Comparison of ENCODE assay signal across 8 mouse cellular contexts in the genomic region with DNA sequence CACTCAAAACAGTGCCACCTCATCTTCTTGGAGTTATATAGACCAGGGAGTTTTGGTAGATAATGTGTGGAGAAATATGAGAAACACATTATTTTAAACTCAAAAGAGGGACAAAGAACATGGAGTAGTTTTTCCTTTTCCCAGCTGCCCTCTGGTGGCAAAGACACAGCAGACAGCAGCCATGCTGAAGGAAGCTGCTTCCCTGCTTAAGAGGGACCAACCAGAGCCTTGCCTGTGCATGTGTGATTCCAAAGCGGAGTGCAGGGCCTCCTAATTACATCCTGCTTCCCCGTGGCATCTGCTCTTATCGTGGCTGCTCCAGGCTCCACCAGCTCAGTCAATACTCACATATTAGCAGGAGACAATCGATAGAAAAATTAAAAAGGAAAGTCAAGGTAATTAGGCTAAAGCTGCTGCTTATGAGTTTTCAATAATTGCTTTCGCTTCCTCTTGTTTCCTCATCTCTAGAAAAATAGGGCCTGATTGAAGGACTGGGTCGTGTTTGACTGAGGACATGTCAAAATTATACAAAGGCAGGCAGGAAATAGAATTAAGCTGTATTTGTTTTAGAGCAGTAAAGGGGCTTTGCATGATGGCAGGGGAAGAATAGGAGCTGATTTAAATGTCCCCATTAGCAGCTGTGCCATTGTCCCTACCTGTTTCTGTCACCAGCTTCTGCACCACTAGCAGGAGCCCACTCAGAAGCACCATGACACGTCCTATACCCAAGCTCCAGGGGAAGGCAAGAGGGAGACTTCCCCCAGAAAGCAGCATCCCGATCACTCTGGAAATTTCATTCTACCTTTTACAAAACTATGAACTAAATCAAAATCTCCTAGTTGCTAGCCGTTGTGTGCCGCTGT.
DNase-seq lines count a peak whose midpoint lies in the region; ATAC-seq and TF ChIP-seq lines count a peak whose summit lies in the region.

No protein-coding gene starts in this region.

- no peak overlapping the region for H3K27ac ChIP-seq in hindbrain, postnatal 0 days
- no peak overlapping the region for H3K27ac ChIP-seq in limb, embryonic 14.5 days (replicated peaks; ENCODE audit: low read depth, low read length)

- no peak overlapping the region for H3K9ac ChIP-seq in hindbrain, postnatal 0 days (replicated peaks; ENCODE audit: low read length)
- H3K9ac ChIP-seq in limb, embryonic 14.5 days (ENCODE audit: low read depth, low read length, severe bottlenecking) = no peak overlapping the region

- 44% methylated on average over 10 of the region's 10 CpGs for WGBS in hindbrain, postnatal 0 days
- WGBS in limb, embryonic 14.5 days = 45% methylated on average over 10 of the region's 10 CpGs

- no peaks in the 10 kb centered on the region for H3K27me3 ChIP-seq in hindbrain, postnatal 0 days (ENCODE audit: insufficient read depth, low read length)
- H3K27me3 ChIP-seq in limb, embryonic 14.5 days (ENCODE audit: control insufficient read depth, insufficient read depth, low read length) = no peaks in the 10 kb centered on the region

- no peak overlapping the region for H3K4me2 ChIP-seq in hindbrain, postnatal 0 days (ENCODE audit: low read depth, low read length)
- H3K4me2 ChIP-seq in limb, embryonic 14.5 days (replicated peaks; ENCODE audit: low read depth, low read length, severe bottlenecking) = no peak overlapping the region

- DNase-seq in heart, postnatal 14 days = peak; percentile 8 to 32
- DNase-seq in heart, adult 9 months (ENCODE audit: low spot score in 2 of 2) = no peak
- DNase-seq in adipocyte (ENCODE audit: low spot score) = peak; percentile 70
- peak; percentile 36 for DNase-seq in embryo, embryonic 11.5 days (ENCODE audit: low read depth, low spot score)
- peak; percentile 80 for DNase-seq in hindbrain, postnatal 0 days (ENCODE audit: low spot score)
- DNase-seq in limb, embryonic 14.5 days (ENCODE audit: low spot score) = peak; percentile 50
- peak; percentile 7 for DNase-seq in ovary, postnatal 36 days (ENCODE audit: low spot score)
- no peak for DNase-seq in spleen, postnatal 36 days (ENCODE audit: low spot score in 2 of 2)

- ATAC-seq in hindbrain, postnatal 0 days = peak; percentile 71
- ATAC-seq in limb, embryonic 14.5 days (ENCODE audit: low FRiP score, low read depth) = no peak

- no peaks in the 10 kb centered on the region for H3K4me1 ChIP-seq in hindbrain, postnatal 0 days (ENCODE audit: insufficient read depth, low read length)
- no peaks in the 10 kb centered on the region for H3K4me1 ChIP-seq in limb, embryonic 14.5 days (ENCODE audit: control insufficient read depth, insufficient read depth, low read length)

- H3K4me3 ChIP-seq in hindbrain, postnatal 0 days (ENCODE audit: low read length) = no peak overlapping the region
- H3K4me3 ChIP-seq in limb, embryonic 14.5 days (replicated peaks; ENCODE audit: low read length) = no peak overlapping the region

- H3K9me3 ChIP-seq in hindbrain, postnatal 0 days (ENCODE audit: low read length) = no peaks in the 10 kb centered on the region
- no peaks in the 10 kb centered on the region for H3K9me3 ChIP-seq in limb, embryonic 14.5 days (ENCODE audit: control insufficient read depth, low read length)

- intact Hi-C loops in heart, postnatal 14 days (cut with DNase I) = no loop called here

- H3K36me3 ChIP-seq in hindbrain, postnatal 0 days (ENCODE audit: insufficient read depth, low read length) = no peaks in the 10 kb centered on the region
- no peaks in the 10 kb centered on the region for H3K36me3 ChIP-seq in limb, embryonic 14.5 days (ENCODE audit: control insufficient read depth, insufficient read depth, low read length)

- TF ChIP-seq POLR2A in limb, embryonic 14.5 days (IDR thresholded peaks at IDR 0.05; ENCODE audit: borderline replicate concordance, extremely low read depth, insufficient read depth, insufficient read length) = no peak

- TF ChIP-seq CTCF in hindbrain, postnatal 0 days (IDR thresholded peaks at IDR 0.05; ENCODE audit: low read depth) = peak; percentile 83

Comparison
In these comparisons a context has a peak if more than half of its experiments do, and no peak if none do; other contexts are left out.
1. DNase-seq: peak in heart, postnatal 14 days (2 of 2), adipocyte (single experiment), embryo, embryonic 11.5 days (single experiment), hindbrain, postnatal 0 days (single experiment), limb, embryonic 14.5 days (single experiment) and ovary, postnatal 36 days (single experiment); none in heart, adult 9 months (0 of 2) and spleen, postnatal 36 days (0 of 2).